Mouse (Mus musculus): ENCODE measurements around the gene H2-Eb2.

H2-Eb2 gene

DNA sequence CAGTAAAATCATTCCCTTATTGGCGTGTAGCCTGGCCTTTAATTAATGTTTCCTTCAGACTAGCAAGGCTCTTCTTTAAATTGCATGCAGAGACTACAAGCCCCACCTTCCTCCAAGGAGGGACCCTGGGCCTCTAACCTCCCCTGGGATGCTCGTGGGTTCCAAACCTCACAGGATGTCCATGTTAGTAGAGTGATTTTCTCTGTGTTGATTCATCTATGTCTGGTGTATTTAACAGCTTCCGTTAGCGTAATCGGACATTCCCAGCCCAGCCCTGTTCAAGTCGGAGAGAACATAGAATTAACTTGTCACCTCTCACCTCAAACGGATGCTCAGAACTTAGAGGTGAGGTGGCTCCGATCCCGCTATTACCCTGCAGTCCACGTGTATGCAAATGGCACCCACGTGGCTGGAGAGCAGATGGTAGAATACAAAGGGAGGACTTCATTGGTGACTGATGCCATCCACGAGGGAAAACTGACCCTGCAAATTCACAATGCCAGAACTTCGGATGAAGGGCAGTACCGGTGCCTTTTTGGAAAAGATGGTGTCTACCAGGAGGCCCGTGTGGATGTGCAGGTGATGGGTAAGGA is 37.6 kb downstream of the H2-Eb2 start:
- DNase-seq (ENCODE audit: low spot score): no peak

GRCm38 (mm10) chr17:34363676-34364310 is 38.3 kb downstream of the H2-Eb2 start:
- no peak for DNase-seq (ENCODE audit: low spot score)

DNA sequence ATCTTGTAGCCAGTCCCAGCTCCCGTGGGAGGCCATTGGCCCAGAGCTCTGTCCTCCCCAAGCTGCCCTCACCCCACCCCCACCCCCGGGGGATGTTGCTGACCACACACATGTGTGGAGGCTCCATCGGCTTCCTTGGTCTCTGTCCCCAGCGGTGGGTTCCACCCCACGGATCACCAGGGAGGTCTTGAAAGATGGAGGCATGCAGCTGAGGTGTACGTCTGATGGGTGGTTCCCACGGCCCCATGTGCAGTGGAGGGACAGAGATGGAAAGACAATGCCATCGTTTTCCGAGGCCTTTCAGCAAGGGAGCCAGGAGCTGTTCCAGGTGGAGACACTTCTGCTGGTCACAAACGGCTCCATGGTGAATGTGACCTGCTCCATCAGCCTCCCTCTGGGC is 39.6 kb downstream of the H2-Eb2 start:
- no peak for DNase-seq (ENCODE audit: low spot score)

DNA sequence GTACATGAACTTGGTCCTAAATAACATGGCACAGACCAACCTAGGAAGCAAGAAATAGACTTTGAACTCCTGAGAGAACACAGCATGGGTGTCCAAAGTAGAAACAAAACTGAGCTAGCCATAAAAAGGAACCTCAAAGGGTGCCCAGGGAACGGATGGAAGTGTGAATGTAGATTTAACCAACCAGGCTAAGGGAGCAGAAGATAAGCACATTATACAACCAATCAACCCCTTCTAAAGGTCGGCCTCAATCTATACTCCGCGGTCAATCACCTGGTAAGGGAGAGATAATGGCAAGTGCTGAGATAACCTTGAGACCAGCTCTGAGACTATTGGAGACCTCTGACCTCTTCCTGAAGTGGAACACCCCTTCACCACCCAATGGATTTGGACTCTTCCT is 45.1 kb downstream of the H2-Eb2 start:
- no peak for DNase-seq (ENCODE audit: low spot score)

GRCm38 (mm10) chr17:34373055-34373709 is 47.7 kb downstream of the H2-Eb2 start:
- DNase-seq (ENCODE audit: low spot score): no peak

DNA sequence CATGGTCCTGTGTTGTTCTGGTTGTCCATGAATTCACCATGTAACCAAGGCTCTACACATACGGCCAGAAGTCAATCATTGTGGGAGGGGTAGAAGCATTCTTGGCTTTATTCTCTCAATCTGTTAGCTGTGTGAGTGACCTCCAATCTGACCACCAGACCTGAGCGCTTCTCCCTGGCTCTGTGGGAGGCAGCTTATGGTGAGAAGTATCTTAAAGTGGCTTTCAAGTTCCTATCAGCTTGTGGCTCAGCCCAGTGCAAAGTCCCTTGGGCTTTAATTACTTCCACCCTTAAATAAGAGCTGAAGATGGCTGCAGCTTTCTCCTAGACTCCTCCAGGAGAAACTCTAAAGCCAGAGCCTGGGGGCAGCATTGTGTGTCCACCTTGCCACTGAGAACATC is 51.4 kb downstream of the H2-Eb2 start, which contains the start of gene Btnl1:
Gene Btnl1, plus strand, starts transcription at position 286 of the 400 bp plus-strand sequence.
- no peak for DNase-seq (ENCODE audit: low spot score)

DNA sequence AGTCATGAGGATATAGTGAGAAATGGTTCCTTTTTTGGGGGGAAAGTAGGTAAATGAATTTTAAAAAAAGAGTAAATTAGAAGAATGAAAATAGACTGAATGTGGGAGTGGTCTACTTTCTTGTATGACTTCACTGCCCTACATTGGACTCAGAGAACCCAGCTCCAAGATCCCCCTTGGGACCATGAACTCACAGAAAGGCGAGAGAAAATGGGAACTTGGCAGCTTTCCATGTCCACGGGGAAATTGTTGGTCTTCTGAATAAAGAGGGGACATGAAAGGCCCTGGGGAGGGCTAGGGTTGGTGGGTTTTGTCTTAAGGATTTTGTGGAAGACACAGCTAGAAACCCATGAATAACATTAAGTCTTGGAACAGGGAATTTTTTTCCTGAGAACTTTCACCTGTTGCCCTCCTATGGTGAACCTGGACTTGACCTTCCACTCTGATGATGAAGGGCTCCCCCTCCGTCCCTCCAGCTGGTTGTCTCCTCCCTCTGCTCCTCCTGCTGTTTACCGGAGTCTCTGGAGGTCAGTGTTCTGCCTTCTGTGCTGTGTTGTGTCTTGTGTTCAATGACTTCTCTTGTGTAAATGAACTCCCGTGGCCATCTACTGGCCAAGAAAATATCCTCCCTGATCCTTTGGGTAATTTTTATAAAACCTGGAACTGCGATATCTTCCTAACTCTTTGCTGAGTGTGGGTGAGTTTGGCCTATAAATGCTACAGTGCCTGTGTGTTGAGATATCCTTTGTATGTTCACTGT is 52.2 kb downstream of the H2-Eb2 start:
- no peak for DNase-seq (ENCODE audit: low spot score)

- no peak for DNase-seq (ENCODE audit: low spot score)
These were observed 53.3 kb downstream of the H2-Eb2 start for GRCm38 (mm10) chr17:34378716-34379115.

DNA sequence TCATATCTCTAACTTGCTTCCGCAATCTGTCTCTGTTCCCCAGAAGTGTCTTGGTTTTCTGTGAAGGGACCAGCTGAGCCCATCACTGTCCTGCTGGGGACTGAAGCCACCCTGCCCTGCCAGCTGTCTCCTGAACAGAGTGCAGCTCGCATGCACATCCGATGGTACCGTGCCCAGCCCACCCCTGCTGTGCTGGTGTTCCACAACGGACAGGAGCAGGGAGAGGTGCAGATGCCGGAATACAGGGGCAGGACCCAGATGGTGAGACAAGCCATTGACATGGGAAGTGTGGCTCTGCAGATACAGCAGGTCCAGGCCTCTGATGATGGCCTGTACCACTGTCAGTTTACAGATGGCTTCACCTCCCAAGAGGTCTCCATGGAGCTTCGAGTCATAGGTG is 54.0 kb downstream of the H2-Eb2 start:
- no peak for DNase-seq (ENCODE audit: low spot score)

- DNase-seq (ENCODE audit: low spot score): no peak
These were observed 56.4 kb downstream of the H2-Eb2 start for GRCm38 (mm10) chr17:34381876-34382275.

GRCm38 (mm10) chr17:34383212-34383611 is 57.7 kb downstream of the H2-Eb2 start:
- DNase-seq (ENCODE audit: low spot score): no peak

GRCm38 (mm10) chr17:34384699-34385098 is 59.2 kb downstream of the H2-Eb2 start:
- DNase-seq (ENCODE audit: low spot score): no peak

DNA sequence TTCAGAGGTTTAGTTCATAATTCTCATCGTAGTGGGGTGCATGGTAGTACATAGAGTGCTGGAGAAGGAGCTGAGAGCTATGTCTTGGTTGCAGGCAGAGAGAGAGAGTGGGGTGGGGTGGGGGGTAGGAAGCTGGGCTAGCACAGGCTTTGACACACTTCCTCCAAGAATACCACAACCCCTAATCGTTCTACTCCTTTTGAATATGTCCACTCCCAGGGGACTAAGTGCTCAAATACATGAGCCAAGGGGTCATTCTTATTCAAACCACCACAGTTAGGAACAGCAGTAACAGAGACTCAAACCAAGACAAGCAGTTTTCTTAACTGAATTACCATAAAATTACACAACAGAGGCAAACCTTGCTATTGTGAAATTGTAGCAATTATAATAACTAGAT is 61.2 kb downstream of the H2-Eb2 start:
- DNase-seq (ENCODE audit: low spot score): no peak

DNA sequence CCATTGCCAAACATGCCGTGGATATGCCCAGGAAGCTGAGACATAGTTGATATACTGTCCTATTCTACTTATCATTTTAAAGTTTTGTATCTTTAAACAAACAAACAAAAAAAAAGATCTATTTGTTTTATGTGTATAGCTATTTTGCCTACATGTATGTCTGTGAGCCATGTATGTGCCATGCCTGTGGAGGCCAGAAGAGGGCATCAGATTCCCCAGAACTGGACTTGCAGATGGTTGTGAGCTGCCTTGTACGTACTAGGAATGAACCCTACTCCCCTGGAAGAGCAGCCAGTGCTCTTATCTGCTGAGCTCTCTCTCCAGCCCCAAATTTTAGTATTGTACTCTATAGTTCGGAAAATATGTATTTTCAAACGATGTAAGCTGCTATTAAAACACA is 63.0 kb downstream of the H2-Eb2 start:
- DNase-seq (ENCODE audit: low spot score): peak; percentile 32

All from lung, postnatal 25 days (tissue).